Mouse (Mus musculus) thymus, postnatal 0 days (tissue): ENCODE data around the gene Tmem132d. TPM values are rescaled to one million over a fixed set of nuclear protein-coding genes. Genes with fewer than 3 reads are reported as not detected.

Source experiments
- DNase-seq: peaks from one replicate; pipeline ENCODE4 v3.0.0-alpha.2; 2015; ENCODE audit warnings: low spot score
- polyA plus RNA-seq: library from polyadenylated mRNA; unstranded; fragments of >200 nt; fragmentation: Nextera tagmentation; extraction: Ambion mirVana; gene quantifications from 2 replicates; pipeline ENCODE4 v1.2.1, GENCODE M21; 2015

Tmem132d gene
- polyA plus RNA-seq, 1 experiment from 2014 or later: 0.07 TPM

- DNase-seq: no peak
Observed at GRCm38 (mm10) chr5:128218281-128218680, 214.6 kb downstream of the Tmem132d start.

- no peak for DNase-seq
Observed at GRCm38 (mm10) chr5:128211125-128211524, 221.8 kb downstream of the Tmem132d start.

DNA sequence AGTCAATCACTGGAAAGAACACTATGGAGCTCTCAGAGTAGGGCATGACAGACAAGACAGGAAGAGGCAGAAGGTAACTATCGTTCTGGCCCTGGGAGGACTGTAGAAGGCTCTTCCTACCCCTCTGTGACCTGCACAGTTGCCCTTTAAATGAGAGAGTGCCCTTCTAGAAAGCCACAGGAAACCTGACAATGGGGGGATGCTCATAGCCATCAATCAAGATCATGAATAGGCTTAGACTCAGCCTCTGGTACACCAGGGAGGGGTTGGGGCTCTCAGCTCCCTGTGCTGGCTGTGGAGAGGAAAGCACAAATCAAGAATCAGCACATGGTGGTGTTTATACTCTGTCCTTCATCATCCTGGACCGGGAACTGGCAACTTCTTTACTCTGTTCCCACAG, 227.2 kb downstream of the Tmem132d start:
- no peak for DNase-seq

- no peak for DNase-seq
Observed at GRCm38 (mm10) chr5:128204685-128205320, 228.1 kb downstream of the Tmem132d start.

DNA sequence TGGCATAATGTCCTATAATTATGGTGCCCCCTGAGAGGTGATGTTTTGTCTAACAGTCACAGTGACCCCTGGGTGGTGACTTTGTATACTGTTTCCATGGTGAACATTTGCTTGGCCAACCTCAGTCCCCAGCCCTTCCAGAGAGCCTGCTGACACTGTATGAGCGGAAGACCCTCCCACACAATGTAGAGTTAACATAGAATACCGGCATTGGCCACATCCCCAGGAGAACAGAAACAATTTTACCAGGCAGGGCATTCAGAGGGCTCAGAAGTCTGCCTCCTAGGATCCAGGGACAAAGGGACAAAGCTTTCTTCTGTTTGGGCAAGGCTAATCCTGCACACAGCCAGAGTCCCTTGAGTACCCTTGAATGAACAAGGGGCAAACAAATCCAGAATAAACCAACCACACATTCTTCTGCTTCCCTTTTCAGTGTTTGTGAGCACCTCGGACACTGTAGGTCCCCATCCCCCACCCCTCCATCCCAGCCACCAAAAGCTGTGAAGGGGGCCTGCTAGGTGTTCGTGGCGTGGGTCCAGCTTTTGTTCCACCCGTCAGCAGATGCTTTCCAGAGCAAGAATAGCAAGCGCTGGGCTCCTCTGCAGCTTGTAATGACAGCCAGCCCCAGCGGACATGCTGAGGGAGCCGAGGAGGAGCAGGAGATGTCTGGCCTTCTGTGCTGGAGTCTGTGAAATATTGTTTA, 228.8 kb downstream of the Tmem132d start:
- no peak for DNase-seq

GRCm38 (mm10) chr5:128194106-128194505, 238.8 kb downstream of the Tmem132d start:
- DNase-seq: no peak

DNA sequence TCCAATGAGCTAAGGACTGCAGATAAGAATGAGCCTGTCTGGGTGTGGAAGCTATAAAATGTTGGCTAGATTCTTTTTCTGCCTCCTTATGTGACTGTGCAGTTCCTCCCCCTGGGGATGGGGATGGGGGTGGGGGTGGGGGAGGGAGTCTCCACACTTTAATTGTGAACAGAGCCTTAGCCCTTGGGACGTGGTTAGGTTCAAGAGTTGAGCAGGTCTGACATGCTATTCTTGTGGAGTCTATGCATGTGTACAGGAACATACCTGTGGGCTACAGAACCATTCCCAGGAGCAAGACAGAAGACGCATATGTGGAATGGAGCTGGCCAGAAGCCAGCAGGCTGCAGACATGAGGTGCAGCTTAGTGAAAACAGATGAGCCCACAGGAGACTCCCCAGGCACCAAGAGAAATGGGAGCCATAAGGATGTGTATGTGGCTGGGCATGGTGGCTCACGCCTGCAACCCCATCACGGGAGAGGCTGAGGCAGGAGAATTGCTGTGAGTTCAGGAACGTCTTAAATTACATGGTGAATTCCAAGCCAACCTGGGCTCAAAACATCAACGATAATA, 240.3 kb downstream of the Tmem132d start:
- no peak for DNase-seq

DNA sequence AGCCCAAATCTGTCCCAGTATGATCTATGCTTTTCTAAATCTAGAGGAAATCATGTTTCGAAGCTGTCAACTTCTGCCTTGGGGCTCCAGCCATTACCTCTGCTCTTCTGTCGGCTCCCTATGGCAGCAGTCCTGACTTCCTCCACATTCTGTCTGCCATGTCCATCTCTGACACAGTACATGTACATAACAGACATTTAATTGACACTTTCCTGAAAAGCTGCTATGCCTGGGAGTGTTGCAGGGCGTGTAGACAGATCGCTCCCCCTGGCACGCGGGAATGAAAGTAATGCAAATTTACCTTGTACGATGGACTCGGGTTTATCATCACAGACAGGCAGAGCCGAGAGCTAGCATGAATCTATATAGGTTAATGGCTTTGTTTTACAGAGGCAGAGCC, 241.2 kb downstream of the Tmem132d start:
- DNase-seq: no peak

DNA sequence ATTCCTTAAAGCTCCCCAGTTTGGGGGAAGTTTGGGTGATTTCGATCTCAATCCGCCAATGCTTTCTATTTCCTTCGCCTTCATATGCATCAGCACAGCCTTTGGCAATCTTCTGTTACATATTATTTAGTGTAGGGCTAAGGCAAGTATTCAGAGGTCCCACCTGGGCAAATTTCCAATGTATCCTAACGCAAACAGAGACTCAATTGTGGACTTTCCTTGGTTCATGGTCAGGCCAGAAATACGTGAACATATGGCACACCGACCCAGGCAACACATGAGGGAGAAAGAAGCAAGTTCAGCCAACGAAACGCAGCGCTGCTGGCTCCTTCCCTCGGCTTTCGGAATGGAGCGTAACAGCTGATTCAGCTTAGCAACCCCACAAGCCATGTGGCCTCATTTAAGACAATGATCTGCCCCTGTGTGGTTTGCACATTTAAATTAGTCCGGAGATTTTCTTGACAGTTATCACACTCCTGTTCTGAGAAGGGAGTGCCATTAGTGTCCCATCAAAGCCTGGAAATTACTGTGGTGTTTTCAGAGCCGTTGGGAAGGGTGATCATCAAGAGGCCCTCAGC, 242.5 kb downstream of the Tmem132d start:
- DNase-seq: no peak

GRCm38 (mm10) chr5:128176234-128176633, 256.6 kb downstream of the Tmem132d start:
- no peak for DNase-seq

DNA sequence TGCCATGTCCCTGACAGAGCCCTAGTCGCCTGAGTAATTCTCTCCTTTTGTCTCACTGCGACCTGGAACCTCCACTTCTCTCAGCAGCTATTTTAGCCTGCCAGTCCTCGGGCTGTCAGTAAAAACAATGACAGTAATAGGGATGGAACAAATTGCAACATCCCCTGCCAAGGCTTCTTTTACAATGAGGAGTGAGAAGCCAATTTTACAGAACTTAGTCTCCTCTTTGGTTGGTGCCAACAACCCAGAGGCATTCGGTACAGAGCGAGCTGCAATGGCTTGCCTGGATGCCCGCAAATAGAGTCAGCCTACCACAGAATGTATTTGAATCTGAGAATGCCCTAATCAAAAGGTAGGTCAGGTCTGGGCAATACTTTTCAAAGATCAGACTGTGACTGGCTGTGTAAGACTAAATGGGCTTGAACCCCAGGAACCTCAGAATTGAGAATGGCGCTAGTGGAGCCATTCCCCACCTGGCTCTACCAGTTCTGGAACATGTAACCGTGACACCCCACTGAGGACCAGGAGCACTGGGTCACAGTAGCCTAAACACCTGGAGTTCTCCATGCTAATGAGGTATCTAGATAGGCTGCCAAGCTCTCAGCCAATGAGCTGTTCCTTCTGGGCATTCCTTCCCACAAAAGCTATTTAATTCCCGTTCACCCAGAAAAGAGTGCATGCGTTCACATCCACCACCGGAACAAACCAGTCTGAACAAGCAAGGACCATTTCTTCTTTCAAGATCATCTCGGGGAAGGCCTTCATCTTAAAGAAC, 273.8 kb downstream of the Tmem132d start:
- no peak for DNase-seq

- no peak for DNase-seq
Observed at GRCm38 (mm10) chr5:128151461-128151860, 281.4 kb downstream of the Tmem132d start.

- DNase-seq: no peak
Observed at GRCm38 (mm10) chr5:128146901-128147645, 285.8 kb downstream of the Tmem132d start.

DNA sequence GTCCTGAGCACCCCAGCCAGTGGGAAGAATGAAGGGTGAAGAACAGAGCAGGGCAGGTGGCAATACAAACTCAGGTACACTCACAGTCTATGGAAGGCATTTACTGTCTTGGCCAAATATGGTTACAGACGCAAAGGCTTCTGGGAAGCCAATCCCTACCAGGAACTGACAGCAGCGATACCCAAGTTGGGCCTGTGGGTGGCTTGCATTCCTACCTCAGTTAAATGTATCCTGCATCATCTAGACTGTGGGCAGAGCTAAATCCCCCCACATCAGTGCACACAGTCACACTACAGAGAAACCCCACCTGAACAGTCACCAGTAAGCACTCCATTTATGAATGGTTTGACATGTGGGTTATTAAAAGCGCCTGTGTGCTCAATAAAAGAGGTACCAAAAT, 288.1 kb downstream of the Tmem132d start:
- DNase-seq: no peak

DNA sequence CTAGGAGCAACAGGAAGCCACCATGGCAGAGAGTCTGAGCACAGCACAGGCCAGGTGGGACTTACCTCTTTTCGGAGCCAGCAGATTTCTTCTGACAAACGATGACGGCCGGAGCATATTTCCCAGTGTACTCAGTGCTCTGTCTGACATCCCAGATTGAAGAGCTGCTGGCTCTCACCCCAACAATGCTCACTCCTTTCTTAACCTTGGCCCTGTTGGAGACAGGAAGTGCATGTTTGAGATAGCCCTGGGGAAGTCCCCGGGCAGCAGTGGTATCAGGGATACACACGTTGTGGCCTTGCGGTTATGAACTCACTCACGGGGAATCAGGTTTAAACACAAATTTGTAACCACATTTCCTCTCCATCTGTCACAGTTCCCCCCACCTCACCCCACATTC, 296.1 kb downstream of the Tmem132d start:
- no peak for DNase-seq

DNA sequence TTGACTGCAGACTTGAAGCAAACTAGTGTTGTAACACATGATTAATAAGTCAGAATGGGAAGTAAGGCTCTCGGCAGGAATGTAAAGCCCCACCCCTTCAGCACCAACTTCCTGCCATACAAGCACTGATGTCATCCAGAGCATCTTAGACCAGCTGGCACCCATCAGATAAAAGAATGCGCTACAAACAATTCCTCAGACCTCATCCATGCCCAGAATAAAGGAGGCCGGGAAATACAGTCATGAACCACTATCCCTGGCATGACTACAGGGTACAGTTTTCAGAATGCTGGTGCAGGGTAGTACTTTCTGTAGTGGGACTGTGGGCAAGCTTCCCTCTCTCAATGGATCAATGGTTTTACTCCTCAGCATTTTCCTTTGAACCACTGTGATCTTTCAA, 310.2 kb downstream of the Tmem132d start:
- no peak for DNase-seq

- DNase-seq: no peak
Observed at GRCm38 (mm10) chr5:128119171-128119570, 313.7 kb downstream of the Tmem132d start.

DNA sequence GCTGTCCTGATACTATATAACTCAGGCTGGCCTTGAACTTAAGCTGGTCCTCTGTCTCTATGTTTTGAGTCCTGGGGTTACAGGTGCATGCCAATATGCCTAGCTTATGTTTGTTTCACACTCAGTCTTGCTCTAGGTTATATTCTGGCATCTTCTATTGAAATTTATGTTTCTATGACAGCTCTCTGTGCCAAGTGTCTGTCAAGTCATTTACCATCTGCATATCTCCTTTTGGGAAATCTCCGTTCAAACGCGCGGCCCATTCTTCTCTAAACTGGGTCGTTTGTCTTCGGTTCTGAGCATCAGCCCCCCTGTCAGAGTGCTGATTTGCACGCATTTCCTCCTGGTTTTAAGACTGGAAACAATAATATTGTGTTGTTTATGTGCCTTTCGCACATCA, 319.8 kb downstream of the Tmem132d start:
- no peak for DNase-seq

DNA sequence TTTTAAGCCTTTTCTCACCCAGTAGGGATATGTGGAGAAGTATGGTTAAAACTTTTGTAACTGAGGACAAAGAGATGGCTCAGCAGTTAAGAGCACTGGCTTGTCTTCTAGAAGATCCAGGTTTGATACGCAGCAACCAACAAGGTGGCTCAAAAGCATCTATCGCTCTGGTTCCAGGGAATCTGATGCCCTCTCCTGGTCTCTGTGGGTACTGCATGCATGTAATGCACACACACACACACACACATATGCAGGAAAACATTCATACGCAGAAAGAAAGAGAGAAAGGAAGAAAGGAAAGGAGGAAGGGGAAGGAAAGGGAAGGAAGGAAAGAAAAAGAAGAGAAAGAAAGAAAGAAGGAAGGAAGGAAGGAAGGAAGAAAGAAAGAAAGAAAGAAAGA, 320.4 kb downstream of the Tmem132d start:
- DNase-seq: no peak

DNA sequence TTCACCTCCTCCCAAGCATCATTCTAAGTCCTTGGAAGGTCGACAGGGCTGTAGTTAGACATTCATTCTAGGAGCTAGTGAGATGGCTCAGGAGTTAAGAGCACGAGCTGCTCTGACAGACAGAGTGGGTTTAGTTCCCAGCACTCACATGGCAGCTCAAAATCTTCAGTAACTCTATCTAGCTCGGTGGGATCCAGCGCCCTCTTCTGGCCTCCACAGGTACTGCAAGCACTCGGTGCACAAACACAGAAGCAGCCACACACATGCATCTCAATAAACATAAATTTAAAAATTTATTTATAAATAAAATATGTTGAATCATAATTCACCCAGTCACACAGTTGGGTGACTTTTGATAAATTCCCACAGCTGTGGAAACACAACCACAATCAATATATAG, 321.2 kb downstream of the Tmem132d start:
- DNase-seq: no peak

GRCm38 (mm10) chr5:128102556-128102955, 330.3 kb downstream of the Tmem132d start:
- DNase-seq: no peak
